Mouse (Mus musculus): ENCODE data around the gene Mrps23. TPM values are rescaled to one million over a fixed set of nuclear protein-coding genes. Genes with fewer than 3 reads are reported as not detected.

Mrps23 gene
- total and polyA plus RNA-seq, 3 experiments: 41.2 to 268 (median 106) TPM

GRCm38 (mm10) chr11:88159389-88159788 lies 44.8 kb upstream of the Mrps23 start:
- DNase-seq (ENCODE audit: low spot score) (no peak), ATAC-seq (ENCODE audit: extremely low read depth, insufficient number of reproducible peaks, low FRiP score, poor library complexity, severe bottlenecking) (no peak)
- peaks cover 90% of the 10 kb centered on the region for H3K27me3 ChIP-seq (ENCODE audit: insufficient read depth, low read length)
- no peaks in the 10 kb centered on the region for H3K36me3 ChIP-seq (replicated peaks)
- H3K4me1 ChIP-seq (ENCODE audit: insufficient read depth, low read depth, low read length): peaks cover 71% of the 10 kb centered on the region
- no peak for TF ChIP-seq TAL1 (conservative IDR thresholded peaks at IDR 0.05; ENCODE audit: low read depth, low read length)
- no peak for TF ChIP-seq CTCF (IDR thresholded peaks at IDR 0.05; ENCODE audit: low read depth, low read length)
- TF ChIP-seq GATA2 (IDR thresholded peaks at IDR 0.05; ENCODE audit: borderline replicate concordance, low read depth, low read length): no peak
- TF ChIP-seq GATA1 (IDR thresholded peaks at IDR 0.05; ENCODE audit: borderline replicate concordance, low read length): no peak
- no peak for TF ChIP-seq POLR2AphosphoS5 (IDR thresholded peaks at IDR 0.05; ENCODE audit: insufficient replicate concordance, low read depth, low read length)
- H3K9me3 ChIP-seq (replicated peaks): no peaks in the 10 kb centered on the region
- no peak overlapping the region for H3K4me3 ChIP-seq (ENCODE audit: low read depth, low read length)

- no peaks in the 10 kb centered on the region for H3K9me3 ChIP-seq (replicated peaks)
- DNase-seq (ENCODE audit: low spot score) (no peak), ATAC-seq (ENCODE audit: extremely low read depth, insufficient number of reproducible peaks, low FRiP score, poor library complexity, severe bottlenecking) (no peak)
- TF ChIP-seq GATA1 (IDR thresholded peaks at IDR 0.05; ENCODE audit: borderline replicate concordance, low read length): no peak
- TF ChIP-seq GATA2 (IDR thresholded peaks at IDR 0.05; ENCODE audit: borderline replicate concordance, low read depth, low read length): no peak
- no peak for TF ChIP-seq CTCF (IDR thresholded peaks at IDR 0.05; ENCODE audit: low read depth, low read length)
- no peak for TF ChIP-seq POLR2AphosphoS5 (IDR thresholded peaks at IDR 0.05; ENCODE audit: insufficient replicate concordance, low read depth, low read length)
- no peak for TF ChIP-seq TAL1 (conservative IDR thresholded peaks at IDR 0.05; ENCODE audit: low read depth, low read length)
- peaks cover 90% of the 10 kb centered on the region for H3K27me3 ChIP-seq (ENCODE audit: insufficient read depth, low read length)
- H3K4me3 ChIP-seq (ENCODE audit: low read depth, low read length): peak overlapping the region; percentile 9; the same call in 1 of the 2 replicates
- no peaks in the 10 kb centered on the region for H3K36me3 ChIP-seq (replicated peaks)
- H3K4me1 ChIP-seq (ENCODE audit: insufficient read depth, low read depth, low read length): peaks cover 74% of the 10 kb centered on the region
Observed at GRCm38 (mm10) chr11:88160316-88160715, 43.9 kb upstream of the Mrps23 start.

GRCm38 (mm10) chr11:88161051-88161581 lies 43.1 kb upstream of the Mrps23 start:
- Histone ChIP-seq H3K9me3 (replicated peaks) (no peaks in the 10 kb centered on the region), H3K27me3 (ENCODE audit: insufficient read depth, low read length) (peaks cover 89% of the 10 kb centered on the region), H3K4me3 (ENCODE audit: low read depth, low read length) (peak overlapping the region; percentile 69), H3K4me1 (ENCODE audit: insufficient read depth, low read depth, low read length) (peaks cover 69% of the 10 kb centered on the region), H3K36me3 (replicated peaks) (no peaks in the 10 kb centered on the region)
- peak; percentile 11; the same call in 1 of the 2 replicates for ATAC-seq (ENCODE audit: extremely low read depth, insufficient number of reproducible peaks, low FRiP score, poor library complexity, severe bottlenecking)
- TF ChIP-seq GATA2 (IDR thresholded peaks at IDR 0.05; ENCODE audit: borderline replicate concordance, low read depth, low read length) (no peak), GATA1 (IDR thresholded peaks at IDR 0.05; ENCODE audit: borderline replicate concordance, low read length) (no peak)
- DNase-seq (ENCODE audit: low spot score): peak; percentile 50

- ATAC-seq (ENCODE audit: extremely low read depth, insufficient number of reproducible peaks, low FRiP score, poor library complexity, severe bottlenecking) (peak; percentile 80), DNase-seq (ENCODE audit: low spot score) (peak; percentile 79)
- Histone ChIP-seq H3K4me3 (ENCODE audit: low read depth, low read length) (peak overlapping the region; percentile 69), H3K36me3 (replicated peaks) (no peaks in the 10 kb centered on the region), H3K27me3 (ENCODE audit: insufficient read depth, low read length) (peaks cover 89% of the 10 kb centered on the region), H3K4me1 (ENCODE audit: insufficient read depth, low read depth, low read length) (peaks cover 63% of the 10 kb centered on the region), H3K9me3 (replicated peaks) (no peaks in the 10 kb centered on the region)
- no peak for TF ChIP-seq TAL1 (conservative IDR thresholded peaks at IDR 0.05; ENCODE audit: low read depth, low read length)
- peak; percentile 73 for TF ChIP-seq CTCF (IDR thresholded peaks at IDR 0.05; ENCODE audit: low read depth, low read length)
Observed at GRCm38 (mm10) chr11:88161651-88162362, 42.4 kb upstream of the Mrps23 start.

- TF ChIP-seq POLR2AphosphoS5 (IDR thresholded peaks at IDR 0.05; ENCODE audit: insufficient replicate concordance, low read depth, low read length): no peak
- TF ChIP-seq GATA1 (IDR thresholded peaks at IDR 0.05; ENCODE audit: borderline replicate concordance, low read length): no peak
- no peak for TF ChIP-seq GATA2 (IDR thresholded peaks at IDR 0.05; ENCODE audit: borderline replicate concordance, low read depth, low read length)
- no peak for TF ChIP-seq TAL1 (conservative IDR thresholded peaks at IDR 0.05; ENCODE audit: low read depth, low read length)
- no peak for TF ChIP-seq CTCF (IDR thresholded peaks at IDR 0.05; ENCODE audit: low read depth, low read length)
- peaks cover 82% of the 10 kb centered on the region for H3K27me3 ChIP-seq (ENCODE audit: insufficient read depth, low read length)
- no peaks in the 10 kb centered on the region for H3K36me3 ChIP-seq (replicated peaks)
- no peak for ATAC-seq (ENCODE audit: extremely low read depth, insufficient number of reproducible peaks, low FRiP score, poor library complexity, severe bottlenecking)
- H3K9me3 ChIP-seq (replicated peaks): no peaks in the 10 kb centered on the region
- DNase-seq (ENCODE audit: low spot score): no peak
- H3K4me3 ChIP-seq (ENCODE audit: low read depth, low read length): no peak overlapping the region
- peaks cover 56% of the 10 kb centered on the region for H3K4me1 ChIP-seq (ENCODE audit: insufficient read depth, low read depth, low read length)
Observed at GRCm38 (mm10) chr11:88162740-88163139, 41.4 kb upstream of the Mrps23 start.

GRCm38 (mm10) chr11:88164213-88164723 lies 39.9 kb upstream of the Mrps23 start:
- peaks cover 51% of the 10 kb centered on the region for H3K4me1 ChIP-seq (ENCODE audit: insufficient read depth, low read depth, low read length)
- no peak for DNase-seq (ENCODE audit: low spot score)

More at GRCm38 (mm10) chr11:88164213-88164723, 39.9 kb upstream of the Mrps23 start:
- no peak overlapping the region for H3K4me3 ChIP-seq (ENCODE audit: low read depth, low read length)
- H3K9me3 ChIP-seq (replicated peaks): no peaks in the 10 kb centered on the region
- TF ChIP-seq GATA1 (IDR thresholded peaks at IDR 0.05; ENCODE audit: borderline replicate concordance, low read length) (no peak), TAL1 (conservative IDR thresholded peaks at IDR 0.05; ENCODE audit: low read depth, low read length) (no peak), GATA2 (IDR thresholded peaks at IDR 0.05; ENCODE audit: borderline replicate concordance, low read depth, low read length) (no peak), POLR2AphosphoS5 (IDR thresholded peaks at IDR 0.05; ENCODE audit: insufficient replicate concordance, low read depth, low read length) (no peak), CTCF (IDR thresholded peaks at IDR 0.05; ENCODE audit: low read depth, low read length) (no peak)
- H3K36me3 ChIP-seq (replicated peaks): no peaks in the 10 kb centered on the region
- ATAC-seq (ENCODE audit: extremely low read depth, insufficient number of reproducible peaks, low FRiP score, poor library complexity, severe bottlenecking): no peak
- peaks cover 76% of the 10 kb centered on the region for H3K27me3 ChIP-seq (ENCODE audit: insufficient read depth, low read length)
